Mouse (Mus musculus) limb, embryonic 14.5 days (tissue): Measurements from ENCODE around the gene Pde1a. TPM values are rescaled to one million over a fixed set of nuclear protein-coding genes. Genes with fewer than 3 reads are reported as not detected.
"Not testable (repeated sequence)": the region's sequence is repeated elsewhere in the genome, so short reads cannot be mapped to it uniquely, and the experiment has no call there.

Source experiments
- ATAC-seq: fragments of 200-750 bp; cut with Nextera tagmentation; 2 replicates; pipeline ENCODE4 v1.8.0; 2017; ENCODE audit warnings: low read depth, moderate number of reproducible peaks, moderate TSS enrichment; ENCODE audit not compliant: low FRiP score
- DNase-seq: peaks from one replicate; pipeline ENCODE4 v3.0.0-alpha.2; 2015; ENCODE audit warnings: low spot score
- H3K27ac ChIP-seq: fragments of 300-500 bp; sonication (generic); replicated peaks from 2 replicates; pipeline ENCODE4 v1.5.1; 2014; ENCODE audit warnings: low read depth, mild to moderate bottlenecking, low read length, moderate library complexity, mixed read lengths
- H3K27me3 ChIP-seq: fragments of 300-500 bp; sonication (generic); 2 replicates; pipeline ENCODE4 v1.6.1; 2014; ENCODE audit warnings: low read length, mixed read lengths; ENCODE audit not compliant: control insufficient read depth, insufficient read depth
- H3K36me3 ChIP-seq: fragments of 300-500 bp; sonication (generic); 2 replicates; pipeline ENCODE4 v1.6.1; 2014; ENCODE audit warnings: mild to moderate bottlenecking, low read length, moderate library complexity, mixed read lengths; ENCODE audit not compliant: control insufficient read depth, insufficient read depth
- H3K4me1 ChIP-seq: fragments of 300-500 bp; sonication (generic); 2 replicates; pipeline ENCODE4 v1.6.1; 2014; ENCODE audit warnings: antibody characterized with exemption, low read length, mixed read lengths; ENCODE audit not compliant: control insufficient read depth, insufficient read depth
- H3K4me2 ChIP-seq: fragments of 300-500 bp; sonication (generic); replicated peaks from 2 replicates; pipeline ENCODE4 v1.6.1; 2014; ENCODE audit warnings: low read depth, mild to moderate bottlenecking, low read length, moderate library complexity; ENCODE audit not compliant: severe bottlenecking
- H3K4me3 ChIP-seq: fragments of 300-500 bp; sonication (generic); replicated peaks from 2 replicates; pipeline ENCODE4 v1.5.1; 2014; ENCODE audit warnings: low read length
- H3K9ac ChIP-seq: fragments of 300-500 bp; sonication (generic); 2 replicates; pipeline ENCODE4 v1.6.1; 2014; ENCODE audit warnings: mild to moderate bottlenecking, low read depth, low read length, moderate library complexity; ENCODE audit not compliant: severe bottlenecking
- H3K9me3 ChIP-seq: fragments of 300-500 bp; sonication (generic); 2 replicates; pipeline ENCODE4 v1.6.1; 2016; ENCODE audit warnings: low read length; ENCODE audit not compliant: control insufficient read depth
- POLR2A ChIP-seq: fragments of 200-500 bp; IDR thresholded peaks from 2 replicates; pipeline ENCODE4 v1.8.0; 2012; ENCODE audit warnings: inconsistent platforms, mild to moderate bottlenecking, moderate library complexity, borderline replicate concordance; ENCODE audit not compliant: insufficient read depth, insufficient read length; ENCODE audit errors: extremely low read depth
- WGBS: fragments of 180-500 bp; shearing (Covaris S2); extraction: QIAGEN DNeasy Blood & Tissue Kit; methylation state at CpG from one replicate; pipeline ENCODE4 v1.1.7; 2014; 5-methylcytosine and 5-hydroxymethylcytosine counted together
- polyA plus RNA-seq, 2 experiments: library from polyadenylated mRNA; depleted of rRNA in 1 of 2; stranded (reverse) in 1 of 2; unstranded in 1 of 2; fragments of >200 nt; fragmentation: Nextera tagmentation in 1 of 2; extraction: Ambion mirVana in 1 of 2; gene quantifications; 2 replicates each; pipeline versions ENCODE4 v1.2.1 to v1.2.3; 2012 to 2014

The Pde1a gene
- polyA plus RNA-seq, 2 experiments = 3.0 to 5.6 TPM

DNA sequence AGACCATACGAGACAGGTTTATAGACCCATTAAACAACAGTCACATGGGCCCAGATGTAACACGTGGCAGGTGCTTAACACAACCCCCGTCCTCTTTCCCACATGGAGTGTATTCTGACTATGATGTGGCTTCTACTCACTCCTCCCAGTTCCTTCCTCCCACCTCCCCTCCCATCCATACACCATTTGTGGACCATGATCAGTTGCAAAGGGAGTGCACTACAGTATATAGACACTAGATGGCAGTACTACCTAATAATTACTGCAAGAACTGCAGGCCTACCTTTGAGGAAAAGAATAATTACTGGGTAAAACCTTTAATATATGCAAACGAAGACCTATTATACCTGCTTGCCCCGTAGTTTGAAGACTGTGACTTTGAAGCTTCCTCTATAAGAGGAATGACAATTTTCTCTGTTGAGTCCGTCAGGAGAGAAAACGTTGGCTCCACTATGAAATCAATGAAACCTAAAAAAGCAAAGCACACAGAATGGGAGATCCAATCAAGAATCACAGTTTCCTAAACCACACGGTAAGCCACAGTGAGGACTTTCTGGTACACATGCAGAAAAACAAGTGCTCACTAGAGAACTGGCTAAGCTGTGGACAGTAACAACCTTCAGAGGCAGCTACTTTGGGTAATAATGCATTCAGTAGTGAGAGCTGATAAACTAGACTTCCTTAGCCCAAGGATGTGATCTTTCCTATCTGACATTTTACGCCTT lies 263.8 kb downstream of the Pde1a start:
- DNase-seq = peak; percentile 81
- H3K27me3 ChIP-seq = no peaks in the 10 kb centered on the region
- ATAC-seq = no peak
- H3K4me1 ChIP-seq = no peaks in the 10 kb centered on the region
- H3K27ac ChIP-seq = no peak overlapping the region
- H3K9me3 ChIP-seq = no peaks in the 10 kb centered on the region
- no peak for TF ChIP-seq POLR2A
- no peak overlapping the region for H3K9ac ChIP-seq
- 38% methylated on average over 9 of the region's 9 CpGs for WGBS
- H3K4me3 ChIP-seq = no peak overlapping the region
- no peak overlapping the region for H3K4me2 ChIP-seq
- no peaks in the 10 kb centered on the region for H3K36me3 ChIP-seq

DNA sequence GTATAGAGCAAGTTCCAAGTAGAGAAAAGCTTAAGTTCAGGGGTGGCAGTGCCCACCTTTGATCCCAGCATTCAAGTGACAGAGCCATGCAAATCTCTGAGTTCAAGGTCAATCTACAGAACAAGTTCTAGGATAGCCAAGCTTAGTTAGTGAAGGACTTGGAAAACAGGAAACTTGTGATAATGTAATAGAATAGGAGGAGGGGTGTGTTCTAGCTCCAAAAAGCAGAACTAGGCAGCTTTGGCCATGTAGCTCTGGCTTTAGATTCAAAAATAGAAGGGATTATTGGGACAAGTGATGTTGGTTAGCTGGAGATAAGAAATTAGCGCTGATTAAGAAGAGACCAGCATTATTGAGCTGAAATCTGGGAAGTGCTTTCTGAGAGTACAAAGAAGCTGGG lies 272.4 kb downstream of the Pde1a start:
- TF ChIP-seq POLR2A = no peak

DNA sequence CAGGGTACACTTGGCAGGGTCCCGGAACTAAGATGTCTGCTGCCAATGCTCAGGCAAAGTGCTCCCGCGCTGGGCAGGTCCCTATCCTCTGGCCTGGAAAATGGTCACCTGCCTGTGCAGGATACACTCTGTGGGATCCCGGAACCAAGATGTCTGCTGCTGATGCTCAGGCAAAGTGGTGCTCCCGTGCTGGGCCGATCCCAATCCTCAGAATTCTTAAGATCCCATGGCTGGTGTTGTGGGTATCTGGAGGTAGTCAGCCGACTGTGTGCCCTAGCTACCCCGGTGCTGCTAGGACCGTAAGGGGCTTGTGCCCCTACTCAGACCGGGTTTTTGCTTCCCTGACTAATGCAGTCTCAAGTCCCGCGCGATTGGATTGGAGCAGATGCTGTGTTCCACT lies 281.9 kb downstream of the Pde1a start:
- not testable (repeated sequence) for H3K27ac ChIP-seq, H3K9ac ChIP-seq, H3K4me3 ChIP-seq, H3K36me3 ChIP-seq, H3K9me3 ChIP-seq, H3K4me2 ChIP-seq, H3K27me3 ChIP-seq, DNase-seq, H3K4me1 ChIP-seq, ATAC-seq
- WGBS = 81% methylated on average over 13 of the region's 13 CpGs

More for the DNA sequence above, 272.4 kb downstream of the Pde1a start:
- Histone ChIP-seq H3K27ac (no peak overlapping the region), H3K4me2 (no peak overlapping the region), H3K27me3 (no peaks in the 10 kb centered on the region), H3K4me1 (no peaks in the 10 kb centered on the region), H3K9me3 (no peaks in the 10 kb centered on the region), H3K9ac (no peak overlapping the region), H3K36me3 (no peaks in the 10 kb centered on the region), H3K4me3 (no peak overlapping the region)
- no peak for ATAC-seq
- no peak for DNase-seq
- WGBS = 86% methylated on average over 1 of the region's 1 CpGs

DNA sequence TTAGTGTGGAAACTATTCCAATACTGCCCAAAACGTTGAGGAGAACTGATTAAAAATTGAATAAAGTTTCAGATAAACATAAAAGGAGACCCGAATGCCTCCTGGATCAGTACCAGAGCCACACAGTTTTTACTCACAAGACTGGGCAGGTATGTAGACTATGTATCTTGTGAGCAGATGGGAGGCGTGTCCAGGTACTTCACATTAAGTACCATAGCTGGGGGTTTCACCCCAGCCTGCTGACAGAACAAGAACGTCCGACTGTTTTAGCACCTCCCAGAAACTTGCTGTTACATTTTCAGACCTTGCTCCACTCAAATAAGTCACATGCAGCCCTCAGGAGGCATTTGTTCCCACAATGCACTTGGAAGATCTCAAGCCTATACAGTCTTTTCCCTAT lies 289.7 kb downstream of the Pde1a start:
- Histone ChIP-seq H3K9me3 (no peaks in the 10 kb centered on the region), H3K4me3 (no peak overlapping the region), H3K27ac (no peak overlapping the region), H3K9ac (no peak overlapping the region), H3K4me2 (no peak overlapping the region), H3K36me3 (no peaks in the 10 kb centered on the region), H3K4me1 (no peaks in the 10 kb centered on the region), H3K27me3 (no peaks in the 10 kb centered on the region)
- DNase-seq (no peak), ATAC-seq (no peak)
- 56% methylated on average over 5 of the region's 5 CpGs for WGBS
- no peak for TF ChIP-seq POLR2A

DNA sequence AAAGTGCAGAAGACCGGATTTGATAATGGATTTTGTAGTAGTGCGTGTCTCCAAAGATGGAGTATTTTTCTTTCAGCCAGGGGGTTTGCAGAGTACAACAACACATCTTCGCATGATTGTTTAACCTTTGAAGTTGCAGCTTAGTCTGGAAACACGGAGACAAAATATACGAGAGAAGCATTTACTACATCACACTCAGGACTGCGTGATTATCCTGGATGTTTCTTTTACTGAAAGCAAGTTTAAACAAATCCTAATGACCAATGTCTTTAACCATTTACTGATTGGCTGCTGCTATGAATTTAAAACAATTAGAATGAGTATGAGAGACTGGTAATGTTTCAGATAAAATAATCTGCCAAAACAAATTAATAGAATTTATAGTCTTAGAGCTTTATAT lies 290.2 kb downstream of the Pde1a start:
- ATAC-seq (no peak), DNase-seq (no peak)
- no peak for TF ChIP-seq POLR2A
- Histone ChIP-seq H3K9ac (no peak overlapping the region), H3K4me2 (no peak overlapping the region), H3K36me3 (no peaks in the 10 kb centered on the region), H3K27ac (no peak overlapping the region), H3K9me3 (no peaks in the 10 kb centered on the region), H3K27me3 (no peaks in the 10 kb centered on the region), H3K4me3 (no peak overlapping the region), H3K4me1 (no peaks in the 10 kb centered on the region)
- 70% methylated on average over 6 of the region's 6 CpGs for WGBS

DNA sequence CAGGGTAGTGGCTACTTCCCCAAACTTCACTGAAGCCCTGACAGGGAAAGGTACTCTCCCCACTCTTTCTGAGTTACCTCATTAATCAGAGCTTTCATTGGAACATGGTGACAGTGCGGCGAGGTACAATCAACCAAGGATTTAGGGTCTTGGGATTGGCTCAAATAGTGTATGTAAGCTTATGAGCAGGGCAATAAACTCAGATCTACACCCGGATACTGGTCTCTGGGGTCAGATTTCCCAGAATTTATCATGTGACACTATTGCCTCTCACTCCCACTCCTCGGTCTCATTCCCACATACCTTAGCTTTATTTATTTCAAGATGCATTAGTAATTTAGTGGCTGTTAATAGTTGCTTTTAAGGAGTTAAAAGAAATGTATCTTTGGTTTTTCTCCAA lies 303.4 kb downstream of the Pde1a start:
- DNase-seq (no peak), ATAC-seq (no peak)
- no peaks in the 10 kb centered on the region for H3K4me1 ChIP-seq
- H3K27ac ChIP-seq = no peak overlapping the region
- H3K9me3 ChIP-seq = no peaks in the 10 kb centered on the region
- no peaks in the 10 kb centered on the region for H3K27me3 ChIP-seq
- WGBS = 45% methylated on average over 4 of the region's 4 CpGs
- H3K4me3 ChIP-seq = no peak overlapping the region
- H3K36me3 ChIP-seq = no peaks in the 10 kb centered on the region
- H3K4me2 ChIP-seq = no peak overlapping the region
- TF ChIP-seq POLR2A = no peak
- no peak overlapping the region for H3K9ac ChIP-seq
